Mouse (Mus musculus) frontal cortex, postnatal 10 days (tissue): ENCODE measurements at regions not wholly inside any gene's neighbourhood (a gene's known extent, or its start where the extent isn't known, plus 50 kb on each side); places are given as distances from the start of the nearest gene placed in this dataset.

Experiments
- DNase-seq, 2 experiments: peaks; one replicate each; pipeline ENCODE4 v3.0.0; 2022; ENCODE audit warnings: low spot score in 2 of 2, mixed read lengths in 1 of 2

DNA sequence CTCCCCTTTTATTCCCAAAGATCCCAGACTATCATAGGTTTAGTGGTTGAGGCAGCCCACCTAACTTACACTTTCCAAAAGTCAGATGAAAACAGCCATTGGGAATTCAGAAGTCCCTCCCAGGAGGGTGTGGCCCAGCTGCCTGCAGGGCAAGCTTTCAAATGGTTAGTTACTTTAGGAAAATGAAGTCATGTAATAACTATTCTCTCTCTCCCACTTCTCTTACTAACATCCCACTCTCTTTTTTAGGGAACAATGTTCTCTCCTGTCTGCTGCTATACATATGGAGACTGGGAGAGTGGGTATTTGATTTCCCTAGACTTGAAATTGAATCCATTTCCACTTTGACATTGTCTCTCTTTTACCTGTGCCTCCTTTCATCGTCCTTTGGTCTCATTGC is 55.0 kb downstream of the Zfp648 start:
- no peak for DNase-seq

DNA sequence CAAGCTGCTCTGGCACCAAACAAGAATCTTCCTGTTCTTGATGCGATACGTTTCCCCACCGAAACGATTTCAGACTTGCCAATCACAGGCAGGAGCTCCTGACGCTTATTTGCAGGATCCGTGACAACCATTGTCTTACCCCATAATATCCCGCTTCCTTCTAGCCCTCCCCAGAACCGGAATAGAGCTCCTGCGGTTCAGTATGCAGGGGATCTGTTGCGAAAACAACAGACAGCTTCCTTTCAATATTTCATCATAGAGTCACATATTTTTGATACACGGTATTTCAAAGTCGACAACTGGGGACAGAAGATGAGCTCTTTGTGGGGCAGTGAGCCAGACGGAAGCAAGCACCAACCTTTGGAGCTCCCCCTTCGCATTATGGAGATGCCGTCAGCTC is 55.8 kb downstream of the Zfp648 start:
- DNase-seq, result no peak

DNA sequence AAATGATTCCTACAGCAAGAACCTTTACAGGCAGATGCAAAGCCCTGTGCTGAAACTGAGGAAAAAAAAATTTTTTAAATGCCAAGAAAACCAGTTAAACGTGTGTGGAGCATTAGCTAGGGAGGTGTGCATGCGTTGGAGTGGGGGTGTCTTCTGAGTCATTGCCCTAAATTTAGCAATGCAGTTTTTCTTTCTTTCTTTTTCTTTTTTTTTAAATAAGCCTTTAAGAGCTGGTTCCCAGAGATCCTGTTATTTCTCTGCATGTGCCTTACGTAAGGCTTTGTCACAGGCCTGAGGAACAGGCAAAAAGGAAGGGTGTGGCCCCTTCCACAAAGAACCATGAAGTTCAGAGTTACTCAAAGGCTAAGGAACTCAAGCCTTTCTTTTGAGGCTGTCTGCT is 57.5 kb downstream of the Zfp648 start:
- no peak for DNase-seq

DNA sequence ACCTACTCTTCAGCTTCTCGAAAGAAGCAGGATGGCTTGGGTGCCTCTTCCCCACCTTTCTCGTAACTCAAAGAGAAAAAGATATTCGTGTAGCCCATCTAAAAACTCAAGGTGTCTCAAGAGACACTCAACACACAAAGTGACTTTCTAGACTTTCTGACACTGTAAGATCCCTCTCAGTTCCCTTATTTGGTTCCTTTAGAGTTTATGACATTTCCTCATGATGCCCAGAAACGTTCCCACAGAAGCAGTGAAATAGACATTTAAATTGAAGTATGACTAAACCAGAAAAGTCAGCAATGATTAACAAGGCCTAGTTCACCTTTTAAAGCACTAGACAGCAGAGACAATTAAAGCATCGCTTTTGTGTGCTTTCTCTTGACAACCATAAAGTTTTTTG is 59.4 kb downstream of the Zfp648 start:
- no peak for DNase-seq

DNA sequence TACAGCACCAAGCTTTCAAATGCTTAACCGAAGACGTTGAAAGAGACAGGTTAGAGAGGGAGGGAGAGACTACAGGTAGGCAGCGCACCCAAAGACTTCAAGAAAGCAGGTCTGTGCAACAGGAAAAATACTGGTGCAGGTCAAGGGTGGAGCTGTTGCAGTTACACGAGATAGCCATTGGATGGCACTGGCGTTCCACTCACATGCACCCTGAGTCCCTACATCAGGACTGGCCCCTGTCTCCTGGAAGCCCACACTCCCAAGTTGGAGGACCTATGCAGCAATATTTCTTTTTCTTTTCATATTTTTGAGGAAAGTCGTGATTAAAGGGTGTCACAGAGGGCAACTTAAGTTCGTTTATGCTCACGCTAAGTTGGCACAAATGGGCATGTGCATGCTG is 80.5 kb downstream of the Zfp648 start:
- peak in 1 of 2 experiments; percentile 61 for DNase-seq

DNA sequence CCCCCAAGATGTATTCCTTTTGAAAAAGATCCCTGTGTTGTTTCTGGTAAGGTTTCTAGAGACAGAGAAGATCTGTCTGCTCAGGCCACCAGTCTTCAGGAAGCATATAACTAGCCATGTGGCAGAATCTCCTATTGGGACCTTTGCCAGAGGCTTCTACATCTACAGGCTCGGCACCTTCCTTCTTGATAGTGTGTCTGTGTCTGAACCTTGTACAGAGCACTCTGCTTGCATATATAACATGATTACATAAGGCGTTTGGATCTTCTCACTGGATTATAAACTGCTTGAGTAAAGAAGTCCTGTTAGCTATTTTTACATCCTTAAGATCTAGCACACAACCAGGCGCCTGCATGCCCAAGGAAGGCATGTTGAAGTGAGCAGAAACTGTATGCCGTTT is 85.1 kb downstream of the Zfp648 start:
- DNase-seq, result no peak

DNA sequence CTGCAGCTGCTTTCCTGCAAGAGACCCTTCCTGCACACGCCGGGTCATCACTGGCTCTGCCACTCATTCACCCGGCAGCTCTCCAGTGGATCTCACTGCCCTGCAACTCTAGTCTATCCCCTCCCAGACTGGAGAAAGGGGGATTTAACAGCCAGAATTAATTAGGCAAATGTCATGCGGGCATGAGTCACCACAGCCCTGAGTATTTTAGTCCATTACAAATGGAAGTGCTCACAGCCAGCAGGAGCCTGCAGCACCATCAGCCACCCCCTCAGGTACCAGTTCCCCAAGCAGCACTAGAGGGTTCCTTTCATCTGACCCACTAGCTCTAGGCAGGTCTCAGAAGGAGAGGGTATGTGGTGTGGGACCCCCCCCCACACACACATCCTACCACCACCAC is 91.7 kb downstream of the Zfp648 start:
- no peak for DNase-seq

DNA sequence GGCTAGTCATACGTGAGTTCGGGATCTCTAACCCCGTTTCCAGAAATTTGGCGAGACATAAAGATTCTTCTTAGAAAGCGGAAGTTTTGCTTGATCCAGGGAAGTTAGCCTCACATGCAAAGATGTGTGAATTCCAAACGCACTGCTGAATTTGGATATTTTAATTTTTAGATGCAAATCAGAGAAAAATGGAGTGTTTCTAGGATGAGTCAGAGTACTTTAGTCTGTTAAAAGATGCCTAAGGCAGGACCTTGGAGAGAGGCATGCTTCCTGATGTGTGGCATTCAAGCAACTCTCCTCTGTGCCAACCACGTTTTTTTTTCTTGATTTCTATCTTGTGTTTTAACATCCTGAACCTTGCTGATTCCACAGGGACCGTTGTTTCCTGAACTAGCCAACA is 95.1 kb downstream of the Zfp648 start:
- DNase-seq, result no peak

DNA sequence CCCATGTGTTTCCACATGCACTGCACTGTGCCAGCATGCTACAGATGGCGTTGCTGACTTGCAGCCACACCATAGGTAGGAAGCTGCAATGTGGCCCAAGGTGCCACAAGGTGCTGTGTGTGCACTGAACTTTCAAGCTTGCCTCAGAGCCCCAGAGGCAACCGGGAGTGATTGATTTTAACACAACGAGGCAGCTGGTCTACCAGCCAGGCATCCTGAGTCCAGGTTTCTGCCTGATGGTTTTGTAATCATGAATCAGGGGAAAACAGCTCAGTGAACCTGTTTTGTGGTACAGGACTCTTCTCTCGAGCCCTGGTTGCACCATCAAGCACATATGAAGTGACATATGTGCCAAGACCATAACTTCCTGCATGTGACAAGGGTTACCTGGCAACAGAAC is 98.9 kb downstream of the Zfp648 start:
- DNase-seq, result no peak

DNA sequence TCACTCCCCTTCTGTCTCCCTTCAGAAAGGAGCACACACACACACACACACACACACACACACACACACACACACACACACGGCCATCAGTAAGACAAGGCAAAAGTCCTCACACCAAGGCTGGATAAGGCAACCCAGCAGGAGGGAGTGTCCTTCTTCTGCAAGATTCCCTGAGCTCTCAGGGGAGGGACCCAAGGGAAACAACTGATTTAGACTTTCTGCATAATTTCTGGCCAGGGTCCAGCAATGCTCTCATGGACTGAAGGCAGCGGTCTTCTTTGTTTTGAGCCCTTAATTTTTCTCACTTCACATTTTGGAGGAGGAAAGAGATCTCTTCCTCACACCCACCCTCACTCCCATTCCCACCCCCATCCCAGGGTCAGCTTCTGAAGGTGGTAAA is 108.7 kb downstream of the Zfp648 start:
- no peak for DNase-seq
